Mouse (Mus musculus): ENCODE data around the gene Fgf15. TPM values are rescaled to one million over a fixed set of nuclear protein-coding genes. Genes with fewer than 3 reads are reported as not detected.

The Fgf15 gene
- polyA plus RNA-seq, 1 experiment from 2014 or later = not detected

- Histone ChIP-seq H3K27ac (replicated peaks in 1 of 2; ENCODE audit: control insufficient read depth in 1 of 2, insufficient read depth in 1 of 2, low read depth in 2 of 2, low read length in 2 of 2) (peak overlapping the region; percentile 78 to 96), H3K4me1 (ENCODE audit: control insufficient read depth in 2 of 2, insufficient read depth in 2 of 2, low read length in 2 of 2) (peaks cover 19 to 20% of the 10 kb centered on the region in 2 experiments), H3K36me3 (ENCODE audit: control insufficient read depth, insufficient read depth, low read length) (peaks cover 1% of the 10 kb centered on the region), H3K27me3 (ENCODE audit: control insufficient read depth, insufficient read depth, low read length) (no peaks in the 10 kb centered on the region), H3K4me3 (ENCODE audit: control insufficient read depth in 1 of 2, insufficient read depth in 1 of 2, low read depth in 1 of 2, low read length in 2 of 2) (peak overlapping the region; percentile 39 to 74), H3K9ac (ENCODE audit: low read length) (peak overlapping the region; percentile 59), H3K4me2 (ENCODE audit: low read length) (peak overlapping the region; percentile 94), H3K9me3 (ENCODE audit: control insufficient read depth, low read length) (no peaks in the 10 kb centered on the region)
- no peak for ATAC-seq (ENCODE audit: insufficient number of reproducible peaks, insufficient read depth, low FRiP score, low read depth)
- 2% methylated on average over 35 of the region's 35 CpGs for WGBS
Observed at GRCm38 (mm10) chr7:144942071-144942743, 45.9 kb downstream of the Fgf15 start.

GRCm38 (mm10) chr7:144942744-144943135 is 46.4 kb downstream of the Fgf15 start:
- peak overlapping the region; percentile 59 for H3K9ac ChIP-seq (ENCODE audit: low read length)
- H3K4me1 ChIP-seq (ENCODE audit: control insufficient read depth in 2 of 2, insufficient read depth in 2 of 2, low read length in 2 of 2) = peaks cover 18% of the 10 kb centered on the region in 2 experiments
- no peak for ATAC-seq (ENCODE audit: insufficient number of reproducible peaks, insufficient read depth, low FRiP score, low read depth)
- H3K4me2 ChIP-seq (ENCODE audit: low read length) = peak overlapping the region; percentile 94
- peak overlapping the region; percentile 39 to 74 for H3K4me3 ChIP-seq (ENCODE audit: control insufficient read depth in 1 of 2, insufficient read depth in 1 of 2, low read depth in 1 of 2, low read length in 2 of 2)
- no peaks in the 10 kb centered on the region for H3K27me3 ChIP-seq (ENCODE audit: control insufficient read depth, insufficient read depth, low read length)
- H3K36me3 ChIP-seq (ENCODE audit: control insufficient read depth, insufficient read depth, low read length) = no peaks in the 10 kb centered on the region
- WGBS = 1% methylated on average over 20 of the region's 20 CpGs
- peak overlapping the region; percentile 78 to 96; a peak in 3 of 4 replicates for H3K27ac ChIP-seq (replicated peaks in 1 of 2; ENCODE audit: control insufficient read depth in 1 of 2, insufficient read depth in 1 of 2, low read depth in 2 of 2, low read length in 2 of 2)
- H3K9me3 ChIP-seq (ENCODE audit: control insufficient read depth, low read length) = no peaks in the 10 kb centered on the region

- H3K27me3 ChIP-seq (ENCODE audit: control insufficient read depth, insufficient read depth, low read length) = no peaks in the 10 kb centered on the region
- peak overlapping the region; percentile 94 for H3K4me2 ChIP-seq (ENCODE audit: low read length)
- no peaks in the 10 kb centered on the region for H3K36me3 ChIP-seq (ENCODE audit: control insufficient read depth, insufficient read depth, low read length)
- under 1% methylated on average over 45 of the region's 45 CpGs for WGBS
- H3K4me1 ChIP-seq (ENCODE audit: control insufficient read depth in 2 of 2, insufficient read depth in 2 of 2, low read length in 2 of 2) = peaks cover 16 to 18% of the 10 kb centered on the region in 2 experiments
- H3K9ac ChIP-seq (ENCODE audit: low read length) = peak overlapping the region; percentile 59
- peak overlapping the region; percentile 39 to 74 for H3K4me3 ChIP-seq (ENCODE audit: control insufficient read depth in 1 of 2, insufficient read depth in 1 of 2, low read depth in 1 of 2, low read length in 2 of 2)
- peak overlapping the region; percentile 3 to 63; a peak in 3 of 4 replicates for H3K27ac ChIP-seq (replicated peaks in 1 of 2; ENCODE audit: control insufficient read depth in 1 of 2, insufficient read depth in 1 of 2, low read depth in 2 of 2, low read length in 2 of 2)
- ATAC-seq (ENCODE audit: insufficient number of reproducible peaks, insufficient read depth, low FRiP score, low read depth) = no peak
- H3K9me3 ChIP-seq (ENCODE audit: control insufficient read depth, low read length) = no peaks in the 10 kb centered on the region
Observed at GRCm38 (mm10) chr7:144943254-144943653, 46.9 kb downstream of the Fgf15 start.

Other genes with a start within 250 kb of the Fgf15 start
- 7.3 and 7.5 TPM in 2 replicates for gene Ano1, start 144.6 kb upstream of the Fgf15 start, polyA plus RNA-seq (2014; fragmentation: Nextera tagmentation; extraction: Ambion mirVana)
- gene Fgf3, start 58.4 kb upstream of the Fgf15 start, polyA plus RNA-seq (2014; fragmentation: Nextera tagmentation; extraction: Ambion mirVana) = not detected in 2 replicates
- gene Fgf4, start 49.2 kb upstream of the Fgf15 start, polyA plus RNA-seq (2014; fragmentation: Nextera tagmentation; extraction: Ambion mirVana) = not detected in 2 replicates
- 16.1 and 19.2 TPM in 2 replicates for gene LTO1, start 18.6 kb downstream of the Fgf15 start, polyA plus RNA-seq (2014; fragmentation: Nextera tagmentation; extraction: Ambion mirVana)
- 48.7 and 63.7 TPM in 2 replicates for gene Ccnd1, start 43.4 kb downstream of the Fgf15 start, polyA plus RNA-seq (2014; fragmentation: Nextera tagmentation; extraction: Ambion mirVana)